Mouse (Mus musculus) midbrain, embryonic 16.5 days (tissue): Measurements from ENCODE around the gene Ipp. TPM values are rescaled to one million over a fixed set of nuclear protein-coding genes. Genes with fewer than 3 reads are reported as not detected.

Source experiments
- ATAC-seq: fragments of 200-750 bp; cut with Nextera tagmentation; 2 replicates; pipeline ENCODE4 v1.8.0; 2017; ENCODE audit warnings: moderate TSS enrichment
- H3K27ac ChIP-seq: fragments of 300-500 bp; sonication (generic); 2 replicates; pipeline ENCODE4 v1.5.1; 2014; ENCODE audit warnings: mild to moderate bottlenecking, low read length, mixed read lengths
- H3K27me3 ChIP-seq: fragments of 300-500 bp; sonication (generic); 2 replicates; pipeline ENCODE4 v1.6.1; 2014; ENCODE audit warnings: low read depth, low read length, mixed read lengths; ENCODE audit not compliant: control insufficient read depth, insufficient read depth
- H3K36me3 ChIP-seq: fragments of 300-500 bp; sonication (generic); 2 replicates; pipeline ENCODE4 v1.6.1; 2014; ENCODE audit warnings: mild to moderate bottlenecking, low read length, moderate library complexity, mixed read lengths; ENCODE audit not compliant: control insufficient read depth, insufficient read depth
- H3K4me1 ChIP-seq: fragments of 300-500 bp; sonication (generic); 2 replicates; pipeline ENCODE4 v1.6.1; 2014; ENCODE audit warnings: mild to moderate bottlenecking, low read length, mixed read lengths; ENCODE audit not compliant: control insufficient read depth, insufficient read depth
- H3K4me2 ChIP-seq: fragments of 300-500 bp; sonication (generic); 2 replicates; pipeline ENCODE4 v1.6.1; 2014; ENCODE audit warnings: mild to moderate bottlenecking, low read length, mixed read lengths
- H3K4me3 ChIP-seq: fragments of 300-500 bp; sonication (generic); 2 replicates; pipeline ENCODE4 v1.5.1; 2014; ENCODE audit warnings: low read depth, mild to moderate bottlenecking, low read length, moderate library complexity, mixed read lengths
- H3K9ac ChIP-seq: fragments of 300-500 bp; sonication (generic); 2 replicates; pipeline ENCODE4 v1.6.1; 2014; ENCODE audit warnings: low read depth, low read length, mixed read lengths
- H3K9me3 ChIP-seq: fragments of 300-500 bp; sonication (generic); replicated peaks from 2 replicates; pipeline ENCODE4 v1.6.1; 2014; ENCODE audit warnings: mild to moderate bottlenecking, low read length, mixed read lengths; ENCODE audit not compliant: control insufficient read depth, poor library complexity, severe bottlenecking
- WGBS: fragments of 180-500 bp; shearing (Covaris S2); extraction: QIAGEN DNeasy Blood & Tissue Kit; methylation state at CpG from one replicate; pipeline ENCODE4 v1.1.7; 2014; 5-methylcytosine and 5-hydroxymethylcytosine counted together
- polyA plus RNA-seq: library from polyadenylated mRNA; unstranded; fragments of >200 nt; fragmentation: Nextera tagmentation; extraction: Ambion mirVana; gene quantifications from 2 replicates; pipeline ENCODE4 v1.2.1, GENCODE M21; 2015

Gene Ipp
- polyA plus RNA-seq, 1 experiment from 2014 or later: 14.7 TPM

DNA sequence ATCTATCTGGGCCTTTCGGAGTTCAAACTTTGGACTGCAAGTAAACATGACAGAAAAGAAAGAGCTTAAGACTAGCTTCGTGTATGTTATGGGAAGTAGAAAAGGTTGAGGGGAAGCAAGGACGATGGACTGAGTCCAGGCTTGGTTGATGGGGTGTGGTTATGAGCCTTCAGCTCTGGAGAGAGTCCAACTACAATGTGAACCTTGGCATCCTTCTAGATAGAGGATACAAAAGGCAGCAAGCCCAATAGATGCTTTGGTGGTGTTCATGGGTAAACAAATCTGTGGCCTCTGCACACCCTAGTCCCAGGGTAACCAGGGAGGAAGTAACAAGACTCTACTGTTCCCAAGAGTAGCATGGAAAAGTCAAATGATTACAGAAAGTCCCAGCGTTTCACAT lies 14.9 kb upstream of the Ipp start:
- Histone ChIP-seq H3K4me1 (no peaks in the 10 kb centered on the region), H3K27me3 (no peaks in the 10 kb centered on the region), H3K9me3 (no peaks in the 10 kb centered on the region; the same call in 1 of the 2 replicates), H3K27ac (no peak overlapping the region), H3K4me2 (no peak overlapping the region), H3K36me3 (no peaks in the 10 kb centered on the region), H3K9ac (no peak overlapping the region), H3K4me3 (no peak overlapping the region)
- no peak for ATAC-seq
- WGBS: 84% methylated on average over 4 of the region's 4 CpGs

- no peak overlapping the region for H3K27ac ChIP-seq
- H3K9me3 ChIP-seq: no peaks in the 10 kb centered on the region; the same call in 1 of the 2 replicates
- no peak overlapping the region for H3K9ac ChIP-seq
- no peak for ATAC-seq
- H3K4me2 ChIP-seq: no peak overlapping the region
- H3K27me3 ChIP-seq: no peaks in the 10 kb centered on the region
- H3K4me3 ChIP-seq: no peak overlapping the region
- H3K4me1 ChIP-seq: no peaks in the 10 kb centered on the region
- H3K36me3 ChIP-seq: no peaks in the 10 kb centered on the region
- 86% methylated on average over 5 of the region's 5 CpGs for WGBS
Measured at GRCm38 (mm10) chr4:116493646-116494045, 13.7 kb upstream of the Ipp start.

- no peak for ATAC-seq
- H3K9me3 ChIP-seq: no peaks in the 10 kb centered on the region
- no peak overlapping the region for H3K4me3 ChIP-seq
- no peak overlapping the region for H3K4me2 ChIP-seq
- H3K27ac ChIP-seq: no peak overlapping the region
- no peak overlapping the region for H3K9ac ChIP-seq
- H3K27me3 ChIP-seq: no peaks in the 10 kb centered on the region
- no peaks in the 10 kb centered on the region for H3K4me1 ChIP-seq
- 83% methylated on average over 3 of the region's 3 CpGs for WGBS
- no peaks in the 10 kb centered on the region for H3K36me3 ChIP-seq
Measured at GRCm38 (mm10) chr4:116499978-116500377, 7.4 kb upstream of the Ipp start.

DNA sequence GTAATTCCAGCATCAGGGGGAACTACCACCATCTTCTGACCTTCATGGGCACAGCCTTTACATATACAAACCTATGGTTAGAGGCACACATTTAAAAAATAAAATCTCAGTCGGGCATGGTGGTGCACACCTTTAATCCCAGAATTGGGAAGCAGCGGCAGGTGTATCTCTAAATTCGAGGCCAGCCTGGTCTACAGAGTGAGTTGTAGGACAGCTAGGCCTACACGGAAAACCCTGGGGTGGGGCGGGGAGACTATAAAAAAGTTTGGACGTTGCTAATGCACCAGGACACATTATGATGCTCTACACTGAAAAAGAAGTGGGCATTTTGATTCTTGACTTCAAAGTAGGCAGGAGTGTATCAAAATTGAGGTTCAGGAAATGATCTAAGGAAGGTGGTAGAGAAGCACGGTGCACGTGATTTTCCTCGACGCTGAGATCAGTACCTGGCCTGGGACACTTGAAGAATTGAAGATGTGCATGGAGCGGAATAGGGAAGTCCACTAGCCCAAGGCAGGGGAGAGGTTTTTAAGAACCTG lies 394 bp upstream of the Ipp start:
- ATAC-seq: peak; percentile 54
- peak overlapping the region; percentile 81 for H3K27ac ChIP-seq
- H3K36me3 ChIP-seq: no peaks in the 10 kb centered on the region
- no peaks in the 10 kb centered on the region for H3K27me3 ChIP-seq
- peaks cover 12% of the 10 kb centered on the region for H3K4me1 ChIP-seq
- peak overlapping the region; percentile 66 for H3K9ac ChIP-seq
- no peaks in the 10 kb centered on the region for H3K9me3 ChIP-seq
- peak overlapping the region; percentile 62 for H3K4me3 ChIP-seq
- 27% methylated on average over 11 of the region's 11 CpGs for WGBS
- peak overlapping the region; percentile 72 for H3K4me2 ChIP-seq

- Histone ChIP-seq H3K4me1 (no peaks in the 10 kb centered on the region), H3K27ac (no peak overlapping the region), H3K4me2 (no peak overlapping the region), H3K9ac (no peak overlapping the region), H3K4me3 (no peak overlapping the region), H3K27me3 (no peaks in the 10 kb centered on the region), H3K9me3 (no peaks in the 10 kb centered on the region), H3K36me3 (peaks cover 6% of the 10 kb centered on the region; the same call in 1 of the 2 replicates)
- WGBS: 64% methylated on average over 2 of the region's 2 CpGs
- ATAC-seq: no peak
Measured at GRCm38 (mm10) chr4:116531109-116531508, 23.8 kb downstream of the Ipp start.

DNA sequence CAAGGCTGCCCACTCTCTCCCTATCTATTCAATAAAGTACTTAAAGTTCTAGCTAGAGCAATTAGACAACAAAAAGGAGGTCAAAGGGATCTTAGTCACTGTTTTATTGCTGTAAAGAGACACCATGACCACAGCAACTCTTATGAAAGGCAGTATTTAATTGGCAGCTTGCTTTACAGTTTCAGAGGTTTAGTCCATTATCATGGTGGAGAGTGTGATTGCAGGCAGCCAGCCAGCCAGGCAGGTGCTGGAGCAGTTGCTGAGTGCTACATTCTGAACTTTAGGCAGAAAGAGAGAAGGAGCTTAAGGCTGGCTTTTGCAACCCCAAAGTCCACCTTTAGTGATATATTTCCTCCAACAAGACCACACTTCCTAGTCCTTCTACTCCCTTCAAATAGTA lies 29.0 kb downstream of the Ipp start:
- Histone ChIP-seq H3K9me3 (no peaks in the 10 kb centered on the region), H3K4me1 (no peaks in the 10 kb centered on the region)
- ATAC-seq: no peak

DNA sequence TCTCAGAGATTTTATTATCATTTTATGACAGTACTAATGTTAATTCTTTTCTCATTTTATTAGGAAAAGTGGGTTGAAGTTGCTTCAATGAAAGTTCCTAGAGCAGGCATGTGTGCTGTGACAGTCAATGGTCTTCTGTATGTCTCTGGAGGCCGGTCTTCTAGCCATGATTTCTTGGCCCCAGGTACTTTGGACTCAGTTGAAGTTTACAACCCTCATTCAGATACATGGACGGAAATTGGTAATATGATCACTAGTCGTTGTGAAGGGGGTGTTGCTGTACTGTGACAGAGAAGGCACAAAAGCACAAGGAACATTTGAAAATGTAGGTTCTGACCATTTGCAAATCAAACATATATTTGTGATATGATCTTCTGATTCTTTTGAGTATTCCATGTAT lies 30.4 kb downstream of the Ipp start:
- 96% methylated on average over 3 of the region's 3 CpGs for WGBS
- no peak overlapping the region for H3K27ac ChIP-seq
- ATAC-seq: no peak
- no peak overlapping the region for H3K4me2 ChIP-seq
- no peaks in the 10 kb centered on the region for H3K9me3 ChIP-seq
- peaks cover 10% of the 10 kb centered on the region; the same call in 1 of the 2 replicates for H3K36me3 ChIP-seq
- H3K9ac ChIP-seq: no peak overlapping the region
- no peaks in the 10 kb centered on the region for H3K4me1 ChIP-seq
- H3K4me3 ChIP-seq: no peak overlapping the region
- H3K27me3 ChIP-seq: no peaks in the 10 kb centered on the region

More for the DNA sequence above, 29.0 kb downstream of the Ipp start:
- Histone ChIP-seq H3K4me3 (no peak overlapping the region), H3K4me2 (no peak overlapping the region), H3K27ac (no peak overlapping the region), H3K9ac (no peak overlapping the region), H3K36me3 (peaks cover 6% of the 10 kb centered on the region; the same call in 1 of the 2 replicates), H3K27me3 (no peaks in the 10 kb centered on the region)

DNA sequence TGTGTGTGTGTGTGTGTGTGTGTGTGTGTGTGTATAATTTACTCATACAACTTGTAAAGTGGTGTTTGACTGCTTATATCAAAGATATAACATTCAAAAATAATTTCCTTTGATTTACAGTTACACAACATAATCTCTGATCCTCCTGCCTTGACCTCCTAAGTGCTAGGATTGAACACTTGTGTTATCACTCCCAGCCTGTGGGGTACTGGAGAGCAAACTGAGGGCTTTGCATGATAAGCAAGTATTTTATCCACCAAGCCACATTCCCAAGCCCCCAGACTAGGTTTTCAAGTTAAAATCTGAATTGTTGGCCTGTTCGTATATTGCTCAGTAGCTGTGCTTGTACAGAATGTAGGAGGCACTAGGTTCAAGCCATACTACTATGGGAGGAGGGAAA lies 43.1 kb downstream of the Ipp start:
- 0 out of 2 replicates have a peak, but pooled peaks cover 2% of the 10 kb centered on the region for H3K36me3 ChIP-seq
- ATAC-seq: no peak
- H3K27ac ChIP-seq: no peak overlapping the region
- no peak overlapping the region for H3K4me3 ChIP-seq
- 98% methylated on average over 1 of the region's 1 CpGs for WGBS
- no peak overlapping the region for H3K9ac ChIP-seq
- no peaks in the 10 kb centered on the region for H3K9me3 ChIP-seq
- H3K27me3 ChIP-seq: no peaks in the 10 kb centered on the region
- no peak overlapping the region for H3K4me2 ChIP-seq
- 0 out of 2 replicates have a peak, but pooled peaks cover 2% of the 10 kb centered on the region for H3K4me1 ChIP-seq

- Histone ChIP-seq H3K4me2 (no peak overlapping the region), H3K36me3 (0 out of 2 replicates have a peak, but pooled peaks cover 2% of the 10 kb centered on the region), H3K27ac (no peak overlapping the region), H3K9ac (no peak overlapping the region), H3K9me3 (no peaks in the 10 kb centered on the region), H3K4me1 (peaks cover 8% of the 10 kb centered on the region; the same call in 1 of the 2 replicates), H3K4me3 (no peak overlapping the region), H3K27me3 (no peaks in the 10 kb centered on the region)
- WGBS: 74% methylated on average over 3 of the region's 3 CpGs
- ATAC-seq: no peak
Measured at GRCm38 (mm10) chr4:116553035-116553434, 45.7 kb downstream of the Ipp start.
